Mouse (Mus musculus) embryonic facial prominence, embryonic 13.5 days (tissue): ENCODE data around the gene Ccdc141. TPM values are rescaled to one million over a fixed set of nuclear protein-coding genes. Genes with fewer than 3 reads are reported as not detected.

ENCODE experiments used
- ATAC-seq: fragments of 200-750 bp; cut with Nextera tagmentation; 2 replicates; pipeline ENCODE4 v1.8.0; 2017; ENCODE audit warnings: low read depth; ENCODE audit not compliant: insufficient number of reproducible peaks, insufficient read depth, low FRiP score, low TSS enrichment
- H3K27ac ChIP-seq: fragments of 300-500 bp; sonication (generic); 2 replicates; pipeline ENCODE4 v1.5.1; 2015; ENCODE audit warnings: moderate library complexity, mild to moderate bottlenecking, inconsistent platforms
- H3K27me3 ChIP-seq: fragments of 300-500 bp; sonication (generic); 2 replicates; pipeline ENCODE4 v1.6.1; 2015; ENCODE audit warnings: mild to moderate bottlenecking, inconsistent platforms
- H3K36me3 ChIP-seq: fragments of 300-500 bp; sonication (generic); 2 replicates; pipeline ENCODE4 v1.6.1; 2015; ENCODE audit warnings: mild to moderate bottlenecking, inconsistent platforms
- H3K4me1 ChIP-seq: fragments of 300-500 bp; sonication (generic); 2 replicates; pipeline ENCODE4 v1.6.1; 2015; ENCODE audit warnings: inconsistent platforms
- H3K4me2 ChIP-seq: fragments of 300-500 bp; sonication (generic); 2 replicates; pipeline ENCODE4 v1.6.1; 2015; ENCODE audit warnings: moderate library complexity, mild to moderate bottlenecking, inconsistent platforms
- H3K4me3 ChIP-seq: fragments of 300-500 bp; sonication (generic); 2 replicates; pipeline ENCODE4 v1.5.1; 2015; ENCODE audit warnings: mild to moderate bottlenecking, inconsistent platforms
- H3K9ac ChIP-seq: fragments of 300-500 bp; sonication (generic); 2 replicates; pipeline ENCODE4 v1.6.1; 2015; ENCODE audit warnings: mild to moderate bottlenecking, inconsistent platforms
- H3K9me3 ChIP-seq: fragments of 300-500 bp; sonication (generic); 2 replicates; pipeline ENCODE4 v1.6.1; 2016; ENCODE audit warnings: inconsistent platforms
- WGBS: fragments of 180-500 bp; shearing (Covaris S2); methylation state at CpG from one replicate; pipeline ENCODE4 v1.1.7; 2015; ENCODE audit warnings: mixed read lengths; 5-methylcytosine and 5-hydroxymethylcytosine counted together
- polyA plus RNA-seq: library from polyadenylated mRNA; unstranded; fragments of >200 nt; fragmentation: Nextera tagmentation; extraction: Ambion mirVana; gene quantifications from 2 replicates; pipeline ENCODE4 v1.2.1, GENCODE M21; 2015

Ccdc141 gene
- polyA plus RNA-seq, 1 experiment from 2014 or later = 4.7 TPM

- Histone ChIP-seq H3K4me1 (no peaks in the 10 kb centered on the region), H3K27me3 (no peaks in the 10 kb centered on the region), H3K36me3 (no peaks in the 10 kb centered on the region), H3K4me2 (no peak overlapping the region), H3K4me3 (no peak overlapping the region), H3K9ac (no peak overlapping the region), H3K9me3 (no peaks in the 10 kb centered on the region), H3K27ac (no peak overlapping the region)
- no peak for ATAC-seq
- WGBS = 86% methylated on average over 3 of the region's 3 CpGs
These were observed 8.3 kb downstream of the Ccdc141 start for GRCm38 (mm10) chr2:77162135-77162534.

DNA sequence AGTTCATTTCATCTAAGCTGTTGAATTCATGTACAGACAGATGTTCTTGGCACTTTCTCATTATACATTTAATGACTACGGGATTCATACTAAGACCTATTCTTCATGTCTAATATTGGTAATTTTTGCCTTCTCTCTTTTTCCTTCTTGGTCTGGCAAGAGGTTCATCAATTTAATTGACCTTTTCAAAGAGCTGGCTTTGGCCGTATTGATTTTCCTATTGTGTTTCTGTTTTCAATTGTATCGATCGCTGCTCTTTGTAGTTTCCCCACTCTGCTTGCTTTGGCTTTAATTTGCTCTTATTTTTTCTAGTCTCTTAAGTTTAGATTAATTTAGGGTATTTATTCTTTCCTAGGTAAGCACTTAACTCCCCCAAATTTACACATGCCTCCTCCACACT is 12.9 kb downstream of the Ccdc141 start:
- no peak for ATAC-seq
- Histone ChIP-seq H3K27me3 (no peaks in the 10 kb centered on the region), H3K4me2 (no peak overlapping the region), H3K27ac (no peak overlapping the region), H3K36me3 (no peaks in the 10 kb centered on the region), H3K9me3 (no peaks in the 10 kb centered on the region), H3K9ac (no peak overlapping the region), H3K4me1 (no peaks in the 10 kb centered on the region), H3K4me3 (no peak overlapping the region)
- WGBS = 89% methylated on average over 4 of the region's 4 CpGs

- no peak for ATAC-seq
- Histone ChIP-seq H3K9me3 (no peaks in the 10 kb centered on the region), H3K4me3 (no peak overlapping the region), H3K9ac (no peak overlapping the region), H3K4me2 (no peak overlapping the region), H3K4me1 (no peaks in the 10 kb centered on the region), H3K27me3 (no peaks in the 10 kb centered on the region), H3K36me3 (no peaks in the 10 kb centered on the region), H3K27ac (no peak overlapping the region)
- 70% methylated on average over 4 of the region's 4 CpGs for WGBS
These were observed 16.4 kb downstream of the Ccdc141 start for GRCm38 (mm10) chr2:77154080-77154479.

GRCm38 (mm10) chr2:77151255-77151654 is 19.2 kb downstream of the Ccdc141 start:
- ATAC-seq = no peak
- no peaks in the 10 kb centered on the region for H3K27me3 ChIP-seq
- H3K9ac ChIP-seq = no peak overlapping the region
- H3K36me3 ChIP-seq = no peaks in the 10 kb centered on the region
- no peak overlapping the region for H3K4me3 ChIP-seq
- 0 out of 2 replicates have a peak, but pooled peaks cover 3% of the 10 kb centered on the region for H3K4me1 ChIP-seq
- 92% methylated on average over 8 of the region's 8 CpGs for WGBS
- no peak overlapping the region for H3K4me2 ChIP-seq
- H3K9me3 ChIP-seq = no peaks in the 10 kb centered on the region
- no peak overlapping the region for H3K27ac ChIP-seq

DNA sequence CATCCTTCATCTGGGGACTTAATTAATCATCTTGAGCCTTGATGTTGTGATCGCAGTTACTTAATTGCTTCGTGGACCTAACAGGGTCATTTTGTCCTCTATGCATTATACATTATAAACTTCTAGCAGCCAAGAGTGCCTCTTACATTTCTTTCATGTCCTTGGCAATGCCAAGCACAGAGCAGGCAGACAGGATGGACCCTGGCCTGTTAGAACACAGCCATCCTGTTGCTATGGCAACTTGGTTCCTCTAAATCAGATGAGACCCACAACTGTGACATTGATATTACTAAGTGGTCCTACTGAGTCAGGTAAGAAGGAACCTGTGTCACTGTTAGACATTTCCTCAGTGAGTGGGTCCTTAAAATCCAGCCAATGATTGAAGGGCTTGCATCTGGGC is 20.9 kb downstream of the Ccdc141 start:
- Histone ChIP-seq H3K4me3 (no peak overlapping the region), H3K4me2 (no peak overlapping the region), H3K9ac (no peak overlapping the region), H3K9me3 (no peaks in the 10 kb centered on the region), H3K27ac (no peak overlapping the region), H3K36me3 (no peaks in the 10 kb centered on the region), H3K4me1 (0 out of 2 replicates have a peak, but pooled peaks cover 3% of the 10 kb centered on the region), H3K27me3 (no peaks in the 10 kb centered on the region)
- ATAC-seq = no peak
- 67% methylated on average over 2 of the region's 2 CpGs for WGBS

DNA sequence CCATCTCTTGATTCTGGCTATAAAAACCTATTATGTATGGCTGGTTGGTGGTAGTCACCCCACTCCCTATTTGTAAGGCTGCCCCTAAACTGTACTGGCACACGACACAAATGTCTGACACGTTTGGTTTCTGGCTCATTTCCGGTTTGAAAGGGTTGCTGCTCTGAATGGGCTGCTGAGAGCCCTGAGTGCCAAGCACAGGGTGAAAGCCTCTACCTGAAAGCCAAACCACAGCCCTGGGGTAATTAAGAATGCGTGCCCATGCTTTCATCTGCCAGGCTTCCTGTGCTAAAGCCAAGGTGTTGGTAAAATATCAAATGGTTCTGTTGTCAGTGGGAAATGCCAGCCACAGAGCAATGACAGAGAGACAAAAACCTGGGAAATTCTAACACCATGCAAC is 22.2 kb downstream of the Ccdc141 start:
- H3K27ac ChIP-seq = no peak overlapping the region
- 0 out of 2 replicates have a peak, but pooled peaks cover 3% of the 10 kb centered on the region for H3K4me1 ChIP-seq
- ATAC-seq = no peak
- H3K27me3 ChIP-seq = no peaks in the 10 kb centered on the region
- no peaks in the 10 kb centered on the region for H3K9me3 ChIP-seq
- H3K36me3 ChIP-seq = no peaks in the 10 kb centered on the region
- no peak overlapping the region for H3K9ac ChIP-seq
- WGBS = 55% methylated on average over 4 of the region's 4 CpGs
- no peak overlapping the region for H3K4me3 ChIP-seq
- no peak overlapping the region for H3K4me2 ChIP-seq

GRCm38 (mm10) chr2:77146968-77147367 is 23.5 kb downstream of the Ccdc141 start:
- WGBS = 62% methylated on average over 2 of the region's 2 CpGs
- no peak for ATAC-seq

DNA sequence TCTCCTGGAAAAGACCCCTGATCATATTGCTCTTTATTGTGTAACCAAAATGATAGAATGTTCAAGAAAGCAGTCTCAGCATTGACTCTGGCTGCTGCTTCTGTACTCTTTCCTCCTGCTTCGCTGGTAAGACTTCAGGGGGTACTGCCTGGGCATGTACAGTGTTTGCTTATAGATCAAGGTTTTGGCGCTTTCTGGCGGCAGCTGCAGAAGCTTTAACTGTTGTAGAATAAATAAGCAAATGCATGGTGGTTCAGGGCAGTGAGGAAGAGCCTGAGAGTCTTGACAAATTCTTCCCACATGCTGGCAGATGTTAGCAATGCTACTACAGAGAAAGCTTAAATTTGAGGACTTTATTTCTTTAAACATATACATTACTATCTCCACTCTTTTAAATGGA is 24.1 kb downstream of the Ccdc141 start:
- Histone ChIP-seq H3K9ac (no peak overlapping the region), H3K9me3 (no peaks in the 10 kb centered on the region), H3K4me1 (0 out of 2 replicates have a peak, but pooled peaks cover 3% of the 10 kb centered on the region), H3K36me3 (no peaks in the 10 kb centered on the region), H3K27me3 (no peaks in the 10 kb centered on the region), H3K4me3 (no peak overlapping the region), H3K4me2 (no peak overlapping the region), H3K27ac (no peak overlapping the region)
- 44% methylated on average over 3 of the region's 3 CpGs for WGBS
- ATAC-seq = no peak

More at GRCm38 (mm10) chr2:77146968-77147367, 23.5 kb downstream of the Ccdc141 start:
- Histone ChIP-seq H3K27me3 (no peaks in the 10 kb centered on the region), H3K4me1 (0 out of 2 replicates have a peak, but pooled peaks cover 3% of the 10 kb centered on the region), H3K9ac (no peak overlapping the region), H3K4me3 (no peak overlapping the region), H3K4me2 (no peak overlapping the region), H3K36me3 (no peaks in the 10 kb centered on the region), H3K27ac (no peak overlapping the region), H3K9me3 (no peaks in the 10 kb centered on the region)

- H3K9me3 ChIP-seq = no peaks in the 10 kb centered on the region
- no peaks in the 10 kb centered on the region for H3K36me3 ChIP-seq
- no peak overlapping the region for H3K27ac ChIP-seq
- WGBS = 64% methylated on average over 6 of the region's 6 CpGs
- H3K9ac ChIP-seq = no peak overlapping the region
- no peak overlapping the region for H3K4me2 ChIP-seq
- H3K4me1 ChIP-seq = 0 out of 2 replicates have a peak, but pooled peaks cover 3% of the 10 kb centered on the region
- H3K27me3 ChIP-seq = no peaks in the 10 kb centered on the region
- ATAC-seq = no peak
- H3K4me3 ChIP-seq = no peak overlapping the region
These were observed 26.9 kb downstream of the Ccdc141 start for GRCm38 (mm10) chr2:77143536-77143935.

- no peak overlapping the region for H3K9ac ChIP-seq
- no peak for ATAC-seq
- H3K9me3 ChIP-seq = no peaks in the 10 kb centered on the region
- no peaks in the 10 kb centered on the region for H3K36me3 ChIP-seq
- no peaks in the 10 kb centered on the region for H3K4me1 ChIP-seq
- no peaks in the 10 kb centered on the region for H3K27me3 ChIP-seq
- H3K27ac ChIP-seq = no peak overlapping the region
- no peak overlapping the region for H3K4me3 ChIP-seq
- 89% methylated on average over 6 of the region's 6 CpGs for WGBS
- no peak overlapping the region for H3K4me2 ChIP-seq
These were observed 31.6 kb downstream of the Ccdc141 start for GRCm38 (mm10) chr2:77138879-77139278.

- Histone ChIP-seq H3K9me3 (no peaks in the 10 kb centered on the region), H3K27ac (no peak overlapping the region), H3K4me3 (no peak overlapping the region), H3K27me3 (no peaks in the 10 kb centered on the region), H3K4me2 (no peak overlapping the region), H3K9ac (no peak overlapping the region), H3K36me3 (no peaks in the 10 kb centered on the region), H3K4me1 (no peaks in the 10 kb centered on the region)
- ATAC-seq = no peak
- 68% methylated on average over 1 of the region's 1 CpGs for WGBS
These were observed 35.5 kb downstream of the Ccdc141 start for GRCm38 (mm10) chr2:77134906-77135305.

DNA sequence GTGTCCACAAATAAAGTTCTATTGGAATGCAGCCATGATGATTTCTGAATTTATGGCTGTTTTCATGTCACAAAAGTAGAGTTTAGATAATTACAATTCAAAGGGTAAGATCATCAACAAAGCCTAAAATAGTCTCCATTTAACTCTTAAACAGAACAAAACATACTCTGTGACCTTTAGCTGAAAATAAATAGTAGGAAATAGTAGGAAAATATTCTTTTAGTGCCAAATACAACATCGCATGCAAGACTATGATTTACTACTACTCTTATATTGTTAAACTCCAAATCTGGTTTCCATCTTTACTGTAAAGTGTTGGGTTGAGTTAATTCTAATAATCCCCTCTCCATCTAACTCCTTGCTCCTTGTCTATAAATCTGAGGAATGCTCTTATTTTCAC is 37.0 kb downstream of the Ccdc141 start:
- 93% methylated on average over 1 of the region's 1 CpGs for WGBS
- Histone ChIP-seq H3K9me3 (no peaks in the 10 kb centered on the region), H3K4me2 (no peak overlapping the region), H3K9ac (no peak overlapping the region), H3K27ac (no peak overlapping the region), H3K4me1 (no peaks in the 10 kb centered on the region), H3K36me3 (no peaks in the 10 kb centered on the region), H3K4me3 (no peak overlapping the region), H3K27me3 (no peaks in the 10 kb centered on the region)
- no peak for ATAC-seq

DNA sequence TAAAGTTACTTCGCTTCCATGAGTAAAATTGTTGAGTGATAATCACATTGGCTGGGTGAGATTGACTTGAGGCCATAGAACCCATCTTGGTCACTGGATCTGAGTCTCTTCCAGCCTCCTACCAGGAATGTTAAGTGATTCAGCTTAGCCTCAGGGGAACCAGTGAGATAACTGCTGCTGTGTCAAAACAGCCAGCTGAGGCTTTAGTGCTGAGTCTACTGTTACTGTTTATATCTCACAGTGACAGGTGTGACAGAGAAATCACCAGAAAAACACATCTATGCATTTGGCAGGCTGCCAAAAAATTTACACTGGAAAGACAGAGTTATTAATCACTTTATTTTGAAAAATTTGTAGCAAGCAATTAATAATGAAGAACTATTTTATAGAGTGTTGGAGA is 43.5 kb downstream of the Ccdc141 start:
- Histone ChIP-seq H3K9me3 (no peaks in the 10 kb centered on the region), H3K36me3 (no peaks in the 10 kb centered on the region), H3K4me2 (no peak overlapping the region), H3K4me3 (no peak overlapping the region), H3K9ac (no peak overlapping the region), H3K4me1 (no peaks in the 10 kb centered on the region), H3K27me3 (no peaks in the 10 kb centered on the region), H3K27ac (no peak overlapping the region)
- 78% methylated on average over 1 of the region's 1 CpGs for WGBS
- no peak for ATAC-seq
